Mouse (Mus musculus) midbrain, embryonic 13.5 days (tissue): Measurements from ENCODE around the gene Ap1s3. TPM values are rescaled to one million over a fixed set of nuclear protein-coding genes. Genes with fewer than 3 reads are reported as not detected.

Source experiments
- ATAC-seq: fragments of 200-750 bp; cut with Nextera tagmentation; 2 replicates; pipeline ENCODE4 v1.8.0; 2017; ENCODE audit warnings: mild to moderate bottlenecking, moderate TSS enrichment, moderate library complexity
- H3K27ac ChIP-seq: fragments of 300-500 bp; sonication (generic); 2 replicates; pipeline ENCODE4 v1.5.1; 2015; ENCODE audit warnings: inconsistent platforms, mild to moderate bottlenecking, moderate library complexity
- H3K27me3 ChIP-seq: fragments of 300-500 bp; sonication (generic); 2 replicates; pipeline ENCODE4 v1.6.1; 2015; ENCODE audit warnings: mild to moderate bottlenecking, inconsistent platforms
- H3K36me3 ChIP-seq: fragments of 300-500 bp; sonication (generic); 2 replicates; pipeline ENCODE4 v1.6.1; 2015; ENCODE audit warnings: mild to moderate bottlenecking, inconsistent platforms
- H3K4me1 ChIP-seq: fragments of 300-500 bp; sonication (generic); replicated peaks from 2 replicates; pipeline ENCODE4 v1.6.1; 2015; ENCODE audit warnings: inconsistent platforms
- H3K4me2 ChIP-seq: fragments of 300-500 bp; sonication (generic); replicated peaks from 2 replicates; pipeline ENCODE4 v1.6.1; 2015; ENCODE audit warnings: moderate library complexity, mild to moderate bottlenecking, inconsistent platforms
- H3K4me3 ChIP-seq: fragments of 300-500 bp; sonication (generic); replicated peaks from 2 replicates; pipeline ENCODE4 v1.5.1; 2015; ENCODE audit warnings: mild to moderate bottlenecking, inconsistent platforms
- H3K9ac ChIP-seq: fragments of 300-500 bp; sonication (generic); replicated peaks from 2 replicates; pipeline ENCODE4 v1.6.1; 2015; ENCODE audit warnings: mild to moderate bottlenecking, inconsistent platforms
- H3K9me3 ChIP-seq: fragments of 300-500 bp; sonication (generic); 2 replicates; pipeline ENCODE4 v1.6.1; 2016; ENCODE audit warnings: mild to moderate bottlenecking, inconsistent platforms
- WGBS: fragments of 180-500 bp; shearing (Covaris S2); methylation state at CpG from one replicate; pipeline ENCODE4 v1.1.7; 2015; 5-methylcytosine and 5-hydroxymethylcytosine counted together
- polyA plus RNA-seq: library from polyadenylated mRNA; unstranded; fragments of >200 nt; fragmentation: Nextera tagmentation; extraction: Ambion mirVana; gene quantifications from 2 replicates; pipeline ENCODE4 v1.2.1, GENCODE M21; 2015

Ap1s3 gene
- polyA plus RNA-seq, 1 experiment from 2014 or later, result 0.15 TPM

GRCm38 (mm10) chr1:79657411-79657810 is 14.4 kb downstream of the Ap1s3 start:
- no peaks in the 10 kb centered on the region for H3K27me3 ChIP-seq
- H3K4me2 ChIP-seq, result no peak overlapping the region
- H3K36me3 ChIP-seq, result no peaks in the 10 kb centered on the region
- WGBS, result 80% methylated on average over 1 of the region's 1 CpGs
- no peak for ATAC-seq
- no peak overlapping the region for H3K27ac ChIP-seq
- H3K4me3 ChIP-seq, result no peak overlapping the region
- no peak overlapping the region for H3K9ac ChIP-seq
- H3K4me1 ChIP-seq, result no peaks in the 10 kb centered on the region
- H3K9me3 ChIP-seq, result no peaks in the 10 kb centered on the region

DNA sequence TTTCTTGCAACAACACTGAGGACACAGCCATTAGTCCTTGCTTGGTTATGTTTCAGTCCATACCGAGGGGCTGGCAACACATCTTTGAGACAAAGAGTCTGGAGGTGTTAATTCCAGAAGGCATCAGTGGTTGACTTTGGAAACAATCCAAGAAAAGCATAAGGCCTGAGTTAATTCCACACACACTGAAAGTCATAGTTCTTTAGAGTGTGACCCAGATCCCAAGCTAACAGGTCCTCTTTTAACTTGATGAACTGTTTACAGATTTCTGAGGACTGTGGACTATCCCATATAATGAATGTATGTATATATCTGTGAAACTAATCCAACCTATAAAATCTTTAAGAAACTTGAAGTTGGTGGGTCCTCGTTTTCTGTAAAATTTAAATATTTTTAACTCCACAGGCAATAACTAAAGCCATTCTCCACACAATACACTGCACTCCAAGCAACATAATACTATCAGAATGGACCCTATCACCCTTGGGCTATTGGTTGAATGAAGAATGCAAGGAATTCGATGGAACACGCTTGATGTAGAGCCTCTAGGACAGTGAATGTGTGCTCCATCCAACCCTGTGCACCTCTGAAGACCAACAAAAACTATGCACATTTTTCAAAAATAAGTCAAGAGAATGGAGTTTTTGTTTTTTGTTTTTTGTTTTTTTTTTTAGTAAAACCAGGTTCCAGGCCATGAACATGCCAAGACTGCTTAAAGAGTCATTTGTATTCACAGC is 15.8 kb downstream of the Ap1s3 start:
- H3K27ac ChIP-seq, result no peak overlapping the region
- ATAC-seq, result no peak
- H3K36me3 ChIP-seq, result no peaks in the 10 kb centered on the region
- H3K4me2 ChIP-seq, result no peak overlapping the region
- H3K9ac ChIP-seq, result no peak overlapping the region
- H3K27me3 ChIP-seq, result no peaks in the 10 kb centered on the region
- 84% methylated on average over 4 of the region's 4 CpGs for WGBS
- no peaks in the 10 kb centered on the region for H3K9me3 ChIP-seq
- H3K4me1 ChIP-seq, result no peaks in the 10 kb centered on the region
- H3K4me3 ChIP-seq, result no peak overlapping the region

DNA sequence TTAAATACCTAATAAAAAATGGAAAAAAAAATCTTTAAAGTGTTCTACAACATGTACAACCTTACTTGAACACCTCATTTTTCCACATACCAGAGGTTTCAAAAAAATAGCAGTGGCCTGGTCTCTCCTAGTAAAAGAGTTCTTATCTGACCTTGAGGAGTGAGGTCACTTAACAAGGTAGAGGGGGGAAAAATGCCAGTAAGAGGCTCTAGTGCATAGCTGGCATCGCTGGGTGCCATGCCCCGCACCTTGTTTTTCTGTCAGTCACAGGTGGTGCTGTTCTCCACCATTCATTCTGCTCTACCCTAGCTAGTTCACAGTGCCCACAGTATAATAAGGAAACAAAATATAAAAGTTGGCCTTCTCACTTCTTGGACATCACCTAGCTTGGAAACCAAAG is 16.8 kb downstream of the Ap1s3 start:
- Histone ChIP-seq H3K27me3 (no peaks in the 10 kb centered on the region), H3K9me3 (no peaks in the 10 kb centered on the region), H3K4me2 (no peak overlapping the region), H3K36me3 (no peaks in the 10 kb centered on the region), H3K9ac (no peak overlapping the region), H3K27ac (no peak overlapping the region), H3K4me1 (no peaks in the 10 kb centered on the region), H3K4me3 (no peak overlapping the region)
- 97% methylated on average over 2 of the region's 2 CpGs for WGBS
- ATAC-seq, result no peak

- Histone ChIP-seq H3K4me3 (no peak overlapping the region), H3K36me3 (no peaks in the 10 kb centered on the region), H3K9me3 (no peaks in the 10 kb centered on the region), H3K27me3 (no peaks in the 10 kb centered on the region), H3K4me1 (no peaks in the 10 kb centered on the region; the same call in 1 of the 2 replicates), H3K9ac (no peak overlapping the region), H3K4me2 (no peak overlapping the region), H3K27ac (no peak overlapping the region)
- WGBS, result 91% methylated on average over 6 of the region's 6 CpGs
- ATAC-seq, result no peak
These were observed 28.2 kb downstream of the Ap1s3 start for GRCm38 (mm10) chr1:79643411-79644110.

GRCm38 (mm10) chr1:79642680-79643079 is 29.1 kb downstream of the Ap1s3 start:
- Histone ChIP-seq H3K27ac (no peak overlapping the region), H3K4me1 (no peaks in the 10 kb centered on the region; the same call in 1 of the 2 replicates), H3K9me3 (no peaks in the 10 kb centered on the region), H3K9ac (no peak overlapping the region), H3K27me3 (no peaks in the 10 kb centered on the region), H3K4me2 (no peak overlapping the region), H3K4me3 (no peak overlapping the region), H3K36me3 (no peaks in the 10 kb centered on the region)
- no peak for ATAC-seq
- 94% methylated on average over 3 of the region's 3 CpGs for WGBS

DNA sequence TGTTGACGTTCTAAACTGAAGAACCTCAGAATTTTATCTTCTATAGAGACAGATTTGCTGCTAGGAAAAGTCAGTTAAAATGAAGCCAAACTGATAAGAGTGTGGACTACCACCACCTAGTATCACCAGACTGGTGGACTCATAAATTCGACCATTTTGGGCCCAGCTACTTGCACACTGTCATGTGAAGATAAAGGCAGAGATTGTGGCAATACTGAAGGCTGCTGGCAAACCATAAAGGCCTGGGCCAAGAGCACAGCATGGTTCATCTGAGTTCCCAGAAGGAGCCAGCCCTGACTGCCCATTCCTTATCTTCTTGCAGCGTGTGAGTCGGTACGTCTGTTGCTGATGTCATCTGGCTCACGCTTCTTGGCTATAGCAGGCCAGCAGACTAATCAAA is 30.4 kb downstream of the Ap1s3 start:
- no peaks in the 10 kb centered on the region for H3K36me3 ChIP-seq
- no peak overlapping the region for H3K4me3 ChIP-seq
- no peaks in the 10 kb centered on the region for H3K27me3 ChIP-seq
- ATAC-seq, result no peak
- H3K4me2 ChIP-seq, result no peak overlapping the region
- no peak overlapping the region for H3K9ac ChIP-seq
- H3K27ac ChIP-seq, result no peak overlapping the region
- 93% methylated on average over 6 of the region's 6 CpGs for WGBS
- no peaks in the 10 kb centered on the region for H3K9me3 ChIP-seq
- no peaks in the 10 kb centered on the region; the same call in 1 of the 2 replicates for H3K4me1 ChIP-seq

GRCm38 (mm10) chr1:79640151-79640550 is 31.6 kb downstream of the Ap1s3 start:
- no peaks in the 10 kb centered on the region for H3K36me3 ChIP-seq
- 50% methylated on average over 7 of the region's 7 CpGs for WGBS
- H3K4me1 ChIP-seq, result no peaks in the 10 kb centered on the region; the same call in 1 of the 2 replicates
- no peaks in the 10 kb centered on the region for H3K9me3 ChIP-seq
- ATAC-seq, result peak; percentile 77
- H3K27me3 ChIP-seq, result no peaks in the 10 kb centered on the region
- H3K4me3 ChIP-seq, result no peak overlapping the region
- H3K27ac ChIP-seq, result no peak overlapping the region
- H3K9ac ChIP-seq, result no peak overlapping the region
- H3K4me2 ChIP-seq, result no peak overlapping the region

DNA sequence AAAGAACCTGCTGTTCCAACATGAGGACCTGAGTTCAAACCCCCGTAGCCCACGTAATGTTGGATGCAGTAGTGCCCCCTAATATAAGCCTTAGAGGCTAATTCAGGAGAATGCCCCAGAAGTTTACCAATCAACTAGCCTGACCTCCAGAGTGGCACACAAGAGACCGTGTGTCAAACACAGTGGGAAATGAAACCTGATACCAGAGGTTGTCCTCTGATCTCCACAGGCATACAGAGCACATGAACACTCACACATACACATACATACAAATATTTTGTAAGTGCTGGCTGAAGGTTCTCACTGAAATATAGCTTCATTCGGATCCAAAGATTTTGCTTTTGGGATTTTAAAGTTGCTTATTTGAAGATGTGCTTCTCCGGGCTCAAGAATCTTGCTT is 32.1 kb downstream of the Ap1s3 start:
- no peaks in the 10 kb centered on the region; the same call in 1 of the 2 replicates for H3K4me1 ChIP-seq
- no peaks in the 10 kb centered on the region for H3K36me3 ChIP-seq
- no peak overlapping the region for H3K27ac ChIP-seq
- H3K4me3 ChIP-seq, result no peak overlapping the region
- WGBS, result 71% methylated on average over 5 of the region's 5 CpGs
- 0 out of 2 replicates have a peak, but pooled peaks have one; percentile 43 for ATAC-seq
- H3K9ac ChIP-seq, result no peak overlapping the region
- no peaks in the 10 kb centered on the region for H3K27me3 ChIP-seq
- H3K4me2 ChIP-seq, result no peak overlapping the region
- H3K9me3 ChIP-seq, result no peaks in the 10 kb centered on the region

DNA sequence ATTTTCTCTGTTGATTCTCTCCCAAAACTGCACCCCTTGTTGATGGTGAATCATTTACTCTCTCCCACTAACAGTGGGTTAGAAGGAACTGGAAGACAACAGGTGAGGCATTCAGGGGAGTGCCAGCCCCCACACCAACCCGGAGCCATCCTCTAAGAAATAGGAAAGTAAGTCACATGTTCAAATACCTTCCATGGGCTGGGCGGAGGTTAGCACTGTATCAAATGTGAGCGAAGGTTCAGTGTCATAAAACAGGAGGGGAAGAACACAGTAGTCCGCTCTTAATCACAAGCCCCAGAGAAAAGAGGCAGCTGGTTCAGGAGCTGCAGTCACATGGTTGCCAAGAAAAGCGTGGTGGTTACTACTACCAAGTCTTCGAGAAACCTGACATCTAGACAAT is 32.7 kb downstream of the Ap1s3 start:
- Histone ChIP-seq H3K9me3 (no peaks in the 10 kb centered on the region), H3K36me3 (no peaks in the 10 kb centered on the region), H3K4me1 (no peaks in the 10 kb centered on the region; the same call in 1 of the 2 replicates), H3K9ac (no peak overlapping the region), H3K27ac (no peak overlapping the region), H3K27me3 (no peaks in the 10 kb centered on the region), H3K4me2 (no peak overlapping the region), H3K4me3 (no peak overlapping the region)
- 94% methylated on average over 6 of the region's 6 CpGs for WGBS
- no peak for ATAC-seq

- no peaks in the 10 kb centered on the region; the same call in 1 of the 2 replicates for H3K4me1 ChIP-seq
- no peak for ATAC-seq
- WGBS, result 96% methylated on average over 2 of the region's 2 CpGs
These were observed 34.0 kb downstream of the Ap1s3 start for GRCm38 (mm10) chr1:79637768-79638167.

DNA sequence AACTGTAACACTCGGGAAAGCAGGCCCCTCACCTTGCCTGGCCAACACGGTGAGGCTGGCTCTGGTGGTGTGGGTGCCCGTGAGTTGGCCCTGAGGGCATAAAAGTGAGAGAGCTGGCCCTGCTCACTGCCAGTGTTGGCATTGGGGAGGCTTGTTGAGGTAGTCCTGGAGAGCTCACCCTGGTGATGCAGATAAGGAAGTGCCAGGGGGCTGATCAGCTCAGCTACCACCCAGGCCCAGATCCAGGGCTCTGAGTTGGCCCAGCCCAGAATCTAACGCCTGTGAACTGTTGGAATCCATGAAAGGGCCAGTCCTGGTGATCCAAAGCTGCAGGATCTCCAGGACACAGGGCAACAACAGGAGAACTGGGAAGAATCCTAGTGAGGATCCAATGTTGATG is 40.3 kb downstream of the Ap1s3 start:
- no peak overlapping the region for H3K4me2 ChIP-seq
- ATAC-seq, result no peak
- H3K27ac ChIP-seq, result no peak overlapping the region
- H3K9me3 ChIP-seq, result no peaks in the 10 kb centered on the region
- H3K27me3 ChIP-seq, result no peaks in the 10 kb centered on the region
- 93% methylated on average over 4 of the region's 4 CpGs for WGBS
- no peaks in the 10 kb centered on the region for H3K36me3 ChIP-seq
- no peak overlapping the region for H3K9ac ChIP-seq
- no peak overlapping the region for H3K4me3 ChIP-seq
- no peaks in the 10 kb centered on the region for H3K4me1 ChIP-seq

More at GRCm38 (mm10) chr1:79637768-79638167, 34.0 kb downstream of the Ap1s3 start:
- no peaks in the 10 kb centered on the region for H3K36me3 ChIP-seq
- H3K4me3 ChIP-seq, result no peak overlapping the region
- no peak overlapping the region for H3K27ac ChIP-seq
- no peaks in the 10 kb centered on the region for H3K27me3 ChIP-seq
- H3K9me3 ChIP-seq, result no peaks in the 10 kb centered on the region
- H3K9ac ChIP-seq, result no peak overlapping the region
- no peak overlapping the region for H3K4me2 ChIP-seq

GRCm38 (mm10) chr1:79629726-79630125 is 42.0 kb downstream of the Ap1s3 start:
- Histone ChIP-seq H3K36me3 (no peaks in the 10 kb centered on the region), H3K27ac (no peak overlapping the region), H3K9me3 (no peaks in the 10 kb centered on the region), H3K4me1 (no peaks in the 10 kb centered on the region), H3K9ac (no peak overlapping the region), H3K27me3 (no peaks in the 10 kb centered on the region), H3K4me3 (no peak overlapping the region), H3K4me2 (no peak overlapping the region)
- WGBS, result 88% methylated on average over 5 of the region's 5 CpGs
- no peak for ATAC-seq
